Mouse (Mus musculus) forebrain, embryonic 15.5 days (tissue): ENCODE results near the gene Cts6. TPM values are rescaled to one million over a fixed set of nuclear protein-coding genes. Genes with fewer than 3 reads are reported as not detected.
"Not testable (repeated sequence)": the region's sequence is repeated elsewhere in the genome, so short reads cannot be mapped to it uniquely, and the experiment has no call there.

Experiments
- ATAC-seq: fragments of 200-750 bp; cut with Nextera tagmentation; replicated peaks from 2 replicates; pipeline ENCODE4 v1.8.0; 2017; ENCODE audit warnings: mild to moderate bottlenecking, moderate TSS enrichment, moderate library complexity
- H3K27ac ChIP-seq: fragments of 300-500 bp; sonication (generic); replicated peaks from 2 replicates; pipeline ENCODE4 v1.5.1; 2015; ENCODE audit warnings: mild to moderate bottlenecking, inconsistent platforms
- H3K27me3 ChIP-seq: fragments of 300-500 bp; sonication (generic); 2 replicates; pipeline ENCODE4 v1.6.1; 2015; ENCODE audit warnings: inconsistent platforms
- H3K36me3 ChIP-seq: fragments of 300-500 bp; sonication (generic); 2 replicates; pipeline ENCODE4 v1.6.1; 2015; ENCODE audit warnings: mild to moderate bottlenecking, inconsistent platforms
- H3K4me1 ChIP-seq: fragments of 300-500 bp; sonication (generic); 2 replicates; pipeline ENCODE4 v1.6.1; 2015; ENCODE audit warnings: inconsistent platforms
- H3K4me2 ChIP-seq: fragments of 300-500 bp; sonication (generic); replicated peaks from 2 replicates; pipeline ENCODE4 v1.6.1; 2015; ENCODE audit warnings: mild to moderate bottlenecking, inconsistent platforms
- H3K4me3 ChIP-seq: fragments of 300-500 bp; sonication (generic); 2 replicates; pipeline ENCODE4 v1.5.1; 2015; ENCODE audit warnings: mild to moderate bottlenecking, inconsistent platforms
- H3K9ac ChIP-seq: fragments of 300-500 bp; sonication (generic); replicated peaks from 2 replicates; pipeline ENCODE4 v1.6.1; 2015; ENCODE audit warnings: mild to moderate bottlenecking, inconsistent platforms
- H3K9me3 ChIP-seq: fragments of 300-500 bp; sonication (generic); 2 replicates; pipeline ENCODE4 v1.6.1; 2016; ENCODE audit warnings: inconsistent platforms
- WGBS: fragments of 180-500 bp; shearing (Covaris S2); methylation state at CpG from one replicate; pipeline ENCODE4 v1.1.7; 2015; ENCODE audit warnings: mixed read lengths; 5-methylcytosine and 5-hydroxymethylcytosine counted together
- polyA plus RNA-seq: library from polyadenylated mRNA; unstranded; fragments of >200 nt; fragmentation: Nextera tagmentation; extraction: Ambion mirVana; gene quantifications from 2 replicates; pipeline ENCODE4 v1.2.1, GENCODE M21; 2015

The Cts6 gene
- polyA plus RNA-seq: not detected in 2 replicates

DNA sequence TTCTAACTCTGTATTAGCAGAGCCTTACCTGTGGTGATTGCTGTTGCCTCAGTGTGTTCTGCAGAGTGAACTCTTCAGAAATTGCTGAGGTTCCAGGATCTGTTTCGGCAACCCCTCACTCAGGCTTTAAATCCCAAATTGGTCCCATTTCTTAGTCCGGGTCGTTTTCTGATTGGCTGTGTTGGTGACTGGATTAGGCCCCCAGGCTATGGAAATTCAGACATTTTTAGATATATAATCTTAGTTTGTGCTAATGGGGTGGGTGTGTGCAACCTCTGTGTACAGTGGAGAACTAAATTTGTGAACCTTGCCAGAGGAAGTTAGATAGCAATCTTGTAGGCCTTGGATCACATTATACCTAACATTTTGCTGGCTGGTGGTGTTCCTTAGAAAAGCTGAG lies at the start of gene Cts6:
TSS of gene Cts6 (minus strand) at position 101 of the 400 bp plus-strand sequence.
- no peaks in the 10 kb centered on the region for H3K4me1 ChIP-seq
- H3K27me3 ChIP-seq: no peaks in the 10 kb centered on the region
- no peak within 1 kb of the TSS for H3K4me3 ChIP-seq
- no peak within 1 kb of the TSS for H3K9ac ChIP-seq
- no peak within 1 kb of the TSS for H3K27ac ChIP-seq
- no peaks in the 10 kb centered on the region for H3K36me3 ChIP-seq
- H3K9me3 ChIP-seq: peaks cover 41% of the 10 kb centered on the region
- WGBS: 89% methylated on average over 3 of the region's 3 CpGs
- ATAC-seq: no peak
- no peak within 1 kb of the TSS for H3K4me2 ChIP-seq

DNA sequence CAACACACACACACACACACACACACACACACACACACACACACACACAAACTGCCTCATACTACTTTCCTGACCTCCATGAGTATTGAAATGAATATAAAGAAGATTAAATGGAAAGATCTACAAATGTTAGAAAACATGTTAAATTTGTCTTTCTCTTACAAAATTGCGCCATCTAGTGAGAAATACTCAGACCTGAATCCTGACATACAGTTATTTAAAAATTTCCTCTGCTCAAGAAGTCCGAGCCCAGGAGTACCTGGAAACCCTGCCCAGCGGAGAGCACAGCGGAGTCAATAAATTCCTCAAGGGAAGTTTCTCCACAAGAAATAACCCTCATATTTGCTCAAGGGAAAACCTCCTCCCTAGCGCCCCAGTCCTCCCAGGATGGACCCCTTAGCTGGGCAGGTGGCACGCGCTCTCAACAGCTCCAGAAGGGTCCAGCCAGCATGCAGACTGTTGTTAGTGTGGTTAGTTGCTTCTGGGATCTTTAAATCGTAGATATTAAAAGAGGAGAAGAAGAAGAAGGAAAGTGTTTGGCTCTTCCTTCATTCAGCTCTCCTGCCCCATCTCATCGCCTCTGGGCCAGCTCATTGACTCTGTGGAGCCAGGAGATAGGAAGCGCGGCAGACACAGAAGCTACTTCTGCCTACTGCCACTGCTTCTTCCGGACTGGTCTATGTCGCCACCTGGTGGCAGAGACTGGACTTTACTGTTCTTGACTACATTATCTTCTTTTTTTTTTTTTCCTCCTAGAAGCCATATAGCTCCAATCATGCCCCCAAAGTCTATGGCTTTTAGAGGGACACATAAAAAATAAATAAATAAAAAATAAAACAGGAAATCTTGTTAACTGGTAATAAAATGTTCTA lies 38.1 kb upstream of the Cts6 start:
- Histone ChIP-seq H3K4me1 (no peaks in the 10 kb centered on the region), H3K4me2 (no peak overlapping the region), H3K9ac (no peak overlapping the region), H3K9me3 (peaks cover 28% of the 10 kb centered on the region; the same call in 1 of the 2 replicates), H3K27ac (no peak overlapping the region), H3K27me3 (no peaks in the 10 kb centered on the region), H3K36me3 (no peaks in the 10 kb centered on the region), H3K4me3 (no peak overlapping the region)
- no peak for ATAC-seq
- WGBS: 58% methylated on average over 13 of the region's 13 CpGs

DNA sequence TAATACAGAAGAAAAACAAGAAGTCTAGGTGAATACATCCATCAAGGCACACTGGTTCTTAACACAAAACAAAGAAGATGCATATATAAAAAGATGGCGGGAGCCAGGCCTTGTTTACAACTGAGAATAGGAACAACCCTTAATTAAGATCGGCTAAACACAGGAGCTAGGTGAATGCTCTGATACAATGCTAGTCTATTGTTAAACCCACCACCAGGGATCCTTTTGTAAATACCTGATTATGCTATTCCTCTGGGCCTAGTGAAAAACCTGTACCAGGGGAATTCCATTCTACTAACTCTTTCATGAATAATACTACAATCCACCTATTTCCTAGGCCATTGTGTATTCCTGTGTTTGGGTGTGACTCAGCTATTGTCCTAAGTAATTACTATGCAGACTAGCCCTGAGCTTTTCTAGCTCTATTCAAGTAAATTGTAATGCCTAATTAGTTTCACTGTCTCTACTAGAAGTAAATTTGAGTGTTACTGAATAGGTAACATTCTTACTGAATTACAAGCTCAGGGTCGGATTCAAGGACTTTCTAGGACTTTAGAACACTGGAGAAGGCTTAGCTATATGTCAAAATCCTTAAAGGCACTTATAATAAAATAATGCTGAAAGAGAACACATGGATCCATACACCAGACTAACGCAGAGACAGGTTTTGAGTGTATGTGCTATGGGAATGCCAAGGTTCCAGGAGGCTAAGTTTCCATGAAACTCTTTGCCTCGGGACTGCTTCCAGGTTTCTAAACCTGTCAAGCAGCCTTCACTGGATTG lies 17.9 kb downstream of the Cts6 start:
- 75% methylated on average over 5 of the region's 5 CpGs for WGBS
- not testable (repeated sequence) for ATAC-seq, H3K4me1 ChIP-seq

DNA sequence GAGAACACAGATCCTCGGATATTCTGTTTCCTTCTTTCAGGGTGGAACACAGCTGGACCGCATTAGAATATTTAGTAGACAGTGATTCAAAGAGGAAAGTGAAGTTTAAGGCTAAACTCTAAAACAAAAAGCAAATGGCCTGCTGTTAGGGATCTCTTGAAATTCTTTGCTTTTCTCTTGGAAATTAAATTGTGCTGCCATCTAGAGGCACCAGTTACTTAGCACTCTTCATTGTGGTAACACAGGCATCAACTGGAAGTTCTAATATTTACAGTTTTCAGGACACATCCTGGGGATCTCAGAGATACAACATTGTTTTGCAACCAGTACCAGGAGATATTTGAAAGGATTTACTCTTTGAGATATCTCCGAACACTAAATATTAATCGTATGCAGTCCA lies 38.6 kb downstream of the Cts6 start:
- Histone ChIP-seq H3K4me2 (no peak overlapping the region), H3K36me3 (no peaks in the 10 kb centered on the region), H3K9ac (no peak overlapping the region), H3K27me3 (no peaks in the 10 kb centered on the region), H3K9me3 (peaks cover 25% of the 10 kb centered on the region), H3K4me3 (no peak overlapping the region), H3K27ac (no peak overlapping the region), H3K4me1 (no peaks in the 10 kb centered on the region)
- no peak for ATAC-seq
- 90% methylated on average over 4 of the region's 4 CpGs for WGBS

More for the DNA sequence above, 17.9 kb downstream of the Cts6 start:
- not testable (repeated sequence) for H3K9ac ChIP-seq, H3K4me2 ChIP-seq, H3K27me3 ChIP-seq, H3K27ac ChIP-seq, H3K36me3 ChIP-seq, H3K4me3 ChIP-seq, H3K9me3 ChIP-seq

DNA sequence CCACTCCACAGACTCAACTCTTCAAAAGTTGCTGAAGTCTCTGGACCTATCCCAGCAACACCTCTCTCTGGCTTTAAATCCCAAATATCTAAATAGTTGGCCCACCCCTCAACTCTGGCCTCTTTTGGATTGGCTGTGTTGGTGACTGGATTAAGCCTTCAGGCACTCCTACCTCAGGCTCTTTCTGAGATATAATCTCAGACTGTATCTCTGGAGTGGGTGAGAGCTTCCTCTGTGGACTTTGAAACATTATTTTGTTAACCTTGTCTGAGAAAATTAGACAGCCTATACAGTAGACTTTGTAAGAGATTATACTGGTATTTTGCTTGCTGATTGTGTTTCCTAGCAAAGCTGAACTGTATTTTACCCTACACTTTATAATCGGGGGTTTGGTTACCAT lies 39.1 kb downstream of the Cts6 start, which contains the start of gene Ctsr:
TSS of gene Ctsr (minus strand) at position 101 of the 400 bp plus-strand sequence.
- Histone ChIP-seq H3K4me2 (no peak within 1 kb of the TSS), H3K4me3 (no peak within 1 kb of the TSS), H3K27me3 (no peaks in the 10 kb centered on the region), H3K36me3 (no peaks in the 10 kb centered on the region), H3K27ac (no peak within 1 kb of the TSS), H3K4me1 (no peaks in the 10 kb centered on the region), H3K9me3 (peaks cover 26% of the 10 kb centered on the region), H3K9ac (no peak within 1 kb of the TSS)
- WGBS: 84% methylated on average over 1 of the region's 1 CpGs
- no peak for ATAC-seq

Other genes starting within 250 kb of the Cts6 start
- not detected in 2 replicates for gene Ctsj, start 197.5 kb downstream of the Cts6 start, polyA plus RNA-seq
- gene Ctsq, start 162.8 kb downstream of the Cts6 start, polyA plus RNA-seq: not detected in 2 replicates
- not detected in 2 replicates for gene Ctsr, start 39.2 kb downstream of the Cts6 start, polyA plus RNA-seq
- not detected in 2 replicates for gene Cts8, start 51.9 kb upstream of the Cts6 start, polyA plus RNA-seq
- gene Gm49398, start 85.4 kb upstream of the Cts6 start, polyA plus RNA-seq: not detected in 2 replicates
- gene Cts7, start 154.8 kb upstream of the Cts6 start, polyA plus RNA-seq: not detected in 2 replicates